ENCODE assay signal across 9 mouse cellular contexts in the genomic region with DNA sequence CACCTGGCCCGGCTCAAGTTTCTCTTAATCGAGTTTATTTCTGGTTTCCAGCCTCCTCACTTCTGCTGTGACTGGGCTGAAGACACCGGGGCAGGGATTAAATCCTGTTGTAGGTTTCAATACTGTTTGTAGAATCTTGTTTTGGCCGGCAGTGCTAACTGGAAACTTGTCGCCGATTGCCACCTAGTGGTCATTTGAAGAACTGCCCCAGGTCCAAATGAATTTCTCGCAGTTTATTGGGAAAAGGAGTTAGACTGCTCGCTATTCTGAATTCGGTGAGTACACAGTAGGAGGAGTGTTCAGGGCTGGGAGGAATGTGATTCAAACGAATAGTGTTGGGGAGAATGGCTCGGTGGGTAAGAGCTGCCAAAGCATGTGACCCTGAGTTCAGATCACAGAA. TPM values are rescaled to one million over a fixed set of nuclear protein-coding genes. Genes with fewer than 3 reads are reported as not detected.
DNase-seq lines count a peak whose midpoint lies in the region; ATAC-seq and TF ChIP-seq lines count a peak whose summit lies in the region.
"Had no signal": no experiment of that assay in that cellular context is flagged by ENCODE, and none has a peak within 500 bp of the region (broad histone marks: within the 10 kb centered on the region; RNA-seq: fewer than 3 reads in every experiment).

No protein-coding gene starts in this region.

- TF ChIP-seq CTCF in G1E (IDR thresholded peaks at IDR 0.05; ENCODE audit: low read depth, low read length), result peak; percentile 79

- no peaks in the 10 kb centered on the region for H3K36me3 ChIP-seq in G1E (replicated peaks)
- H3K36me3 ChIP-seq in forebrain, embryonic 13.5 days (ENCODE audit: poor library complexity, severe bottlenecking), result no peaks in the 10 kb centered on the region

- DNase-seq in G1E (ENCODE audit: low spot score), result peak; percentile 49
- DNase-seq in c-Kit-positive CD71-positive TER-119-negative erythroid progenitor cells, embryonic 14.5 days (ENCODE audit: low read depth), result peak; percentile 74
- DNase-seq in layer of hippocampus, postnatal 14 days (ENCODE audit: low spot score in 2 of 2), result peak; percentile 85 to 90
- DNase-seq in lung, postnatal 25 days (ENCODE audit: low spot score), result peak; percentile 83
- peak; percentile 69 for DNase-seq in retina, postnatal 7 days (ENCODE audit: low read depth, low spot score)
- DNase-seq in urinary bladder, adult 18-20 months (ENCODE audit: low spot score in 2 of 2), result peak; percentile 69 to 71

- ATAC-seq in G1E (ENCODE audit: extremely low read depth, insufficient number of reproducible peaks, low FRiP score, poor library complexity, severe bottlenecking), result no peak
- ATAC-seq in forebrain, embryonic 13.5 days, result peak; percentile 57; the same call in 1 of the 2 replicates
- peak; percentile 40 to 67 for ATAC-seq in hematopoietic stem cell, adult 5-6 weeks (replicated peaks in 1 of 2; ENCODE audit: insufficient read depth in 1 of 2, low FRiP score in 2 of 2, low TSS enrichment in 1 of 2, low read depth in 1 of 2, poor library complexity in 2 of 2, severe bottlenecking in 2 of 2)

- WGBS in forebrain, embryonic 13.5 days, result 3% methylated on average over 11 of the region's 11 CpGs

- no peak overlapping the region for H3K27ac ChIP-seq in forebrain, embryonic 13.5 days
- H3K27ac ChIP-seq: macrophage had no signal

- peaks cover 4% of the 10 kb centered on the region; the same call in 1 of the 2 replicates for H3K9me3 ChIP-seq in G1E (replicated peaks)
- no peaks in the 10 kb centered on the region for H3K9me3 ChIP-seq in forebrain, embryonic 13.5 days (replicated peaks)

- H3K4me3 ChIP-seq in G1E (ENCODE audit: low read depth, low read length), result no peak overlapping the region
- no peak overlapping the region for H3K4me3 ChIP-seq in forebrain, embryonic 13.5 days

- no peaks in the 10 kb centered on the region for H3K27me3 ChIP-seq in G1E (ENCODE audit: insufficient read depth, low read length)
- H3K27me3 ChIP-seq in forebrain, embryonic 13.5 days, result no peaks in the 10 kb centered on the region

- H3K4me1 ChIP-seq in G1E (ENCODE audit: insufficient read depth, low read depth, low read length), result peaks cover 63% of the 10 kb centered on the region
- H3K4me1 ChIP-seq in forebrain, embryonic 13.5 days, result no peaks in the 10 kb centered on the region

- H3K4me2 ChIP-seq in forebrain, embryonic 13.5 days, result no peak overlapping the region

- no peak overlapping the region for H3K9ac ChIP-seq in forebrain, embryonic 13.5 days

RNA-seq across cellular contexts. Expression of gene Pim1, which starts 23.9 kb away (rescaled TPM):
- total RNA-seq in G1E (2014; fragmentation: Nextera tagmentation), result 151 and 167 TPM in 2 replicates
- 174 and 180 TPM in 2 replicates for total RNA-seq in G1E (2017)
- 123 and 154 TPM in 2 replicates for polyA plus RNA-seq in G1E (2012)
- polyA plus RNA-seq in forebrain, embryonic 13.5 days (2015; fragmentation: Nextera tagmentation; extraction: Ambion mirVana), result 21.0 and 22.0 TPM in 2 replicates
- total RNA-seq in hematopoietic stem cell, adult 5-6 weeks (2017), result 426 and 588 TPM in 2 replicates
- total RNA-seq in layer of hippocampus, postnatal 14 days (2021), result 1 to 10 TPM; 3.1 to 6.0 TPM

RNA-seq across cellular contexts. Expression of gene Gm17657, which starts 35.0 kb away (rescaled TPM):
- total RNA-seq in G1E (2014; fragmentation: Nextera tagmentation) (not detected in 2 replicates), G1E (2017) (0.11 TPM in 1 of 2 replicates, not detected in the other)
- polyA plus RNA-seq in G1E (2012), result not detected in 2 replicates
- not detected in 2 replicates for polyA plus RNA-seq in forebrain, embryonic 13.5 days (2015; fragmentation: Nextera tagmentation; extraction: Ambion mirVana)
- 0.31 TPM in 1 of 2 replicates, not detected in the other for total RNA-seq in hematopoietic stem cell, adult 5-6 weeks (2017)
- total RNA-seq in layer of hippocampus, postnatal 14 days (2021), result not detected
- polyA plus RNA-seq: macrophage had no signal

RNA-seq across cellular contexts. Expression of gene Tbc1d22b, which starts 35.1 kb away (rescaled TPM):
- total RNA-seq in G1E (2014; fragmentation: Nextera tagmentation) (26.7 and 30.2 TPM in 2 replicates), G1E (2017) (5.3 and 6.0 TPM in 2 replicates)
- polyA plus RNA-seq in G1E (2012), result 24.9 and 26.2 TPM in 2 replicates
- polyA plus RNA-seq in forebrain, embryonic 13.5 days (2015; fragmentation: Nextera tagmentation; extraction: Ambion mirVana), result 17.7 and 20.1 TPM in 2 replicates
- 5.8 and 7.8 TPM in 2 replicates for total RNA-seq in hematopoietic stem cell, adult 5-6 weeks (2017)
- total RNA-seq in layer of hippocampus, postnatal 14 days (2021), result 10 to 100 TPM; 43.7 to 44.9 TPM

RNA-seq across cellular contexts. Expression of gene Tmem217, which starts 37.8 kb away (rescaled TPM):
- total RNA-seq in G1E (2014; fragmentation: Nextera tagmentation) (2.9 TPM in 1 of 2 replicates, not detected in the other), G1E (2017) (0.33 and 0.41 TPM in 2 replicates)
- 0.11 TPM in 1 of 2 replicates, not detected in the other for polyA plus RNA-seq in G1E (2012)
- 1.2 and 1.3 TPM in 2 replicates for polyA plus RNA-seq in forebrain, embryonic 13.5 days (2015; fragmentation: Nextera tagmentation; extraction: Ambion mirVana)
- not detected in 2 replicates for total RNA-seq in hematopoietic stem cell, adult 5-6 weeks (2017)
- not detected for total RNA-seq in layer of hippocampus, postnatal 14 days (2021)

Comparison
In these comparisons a context has a peak if more than half of its experiments do, and no peak if none do; other contexts are left out.
1. RNA of gene Pim1, which starts 23.9 kb away (total RNA-seq): 426 to 588 TPM in hematopoietic stem cell, adult 5-6 weeks and 151 to 180 TPM in G1E; 3.1 to 6.0 TPM in layer of hippocampus, postnatal 14 days; every median in the first group is over 10 times any median in the second.
2. Peak in every context shown above with its lines, with median percentiles within 50 percentile points of each other: DNase-seq.